Mouse (Mus musculus): Measurements from ENCODE around the gene Tmem116.
A peak's percentile ranks its signal among the peaks of the same experiment; 100 is the strongest.

The Tmem116 gene

GRCm38 (mm10) chr5:121540066-121540465 is 88.4 kb downstream of the Tmem116 start:
- no peak for DNase-seq (ENCODE audit: low read depth)

DNA sequence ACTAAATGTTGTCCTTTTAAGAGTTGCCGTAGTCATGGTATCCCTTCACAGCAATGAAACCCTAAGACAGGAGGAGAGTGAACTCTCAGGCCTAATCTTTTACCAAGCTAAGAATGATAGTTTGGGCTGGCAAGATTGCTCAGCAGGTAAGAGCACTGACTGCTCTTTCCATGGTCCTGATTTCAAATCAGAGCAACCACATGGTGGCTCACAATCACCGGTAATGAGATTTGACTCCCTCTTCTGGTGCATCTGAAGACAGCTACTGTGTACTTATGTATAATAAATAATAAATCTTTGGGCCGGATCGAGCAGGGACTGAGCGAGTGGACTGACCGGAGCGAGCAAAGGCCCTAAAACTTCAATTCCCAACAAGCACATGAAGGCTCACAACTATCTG is 89.5 kb downstream of the Tmem116 start:
- peak; percentile 61 for DNase-seq (ENCODE audit: low read depth)

GRCm38 (mm10) chr5:121543370-121543769 is 91.7 kb downstream of the Tmem116 start:
- DNase-seq (ENCODE audit: low read depth) = no peak

GRCm38 (mm10) chr5:121544910-121545792 is 93.5 kb downstream of the Tmem116 start, which contains the start of the genes Adam1a and Gm42878:
Gene Adam1a, minus strand, starts transcription at chr5:121545482.
Gene Gm42878, minus strand, starts transcription at chr5:121545482.
- peak; percentile 17 for DNase-seq (ENCODE audit: low read depth)

DNA sequence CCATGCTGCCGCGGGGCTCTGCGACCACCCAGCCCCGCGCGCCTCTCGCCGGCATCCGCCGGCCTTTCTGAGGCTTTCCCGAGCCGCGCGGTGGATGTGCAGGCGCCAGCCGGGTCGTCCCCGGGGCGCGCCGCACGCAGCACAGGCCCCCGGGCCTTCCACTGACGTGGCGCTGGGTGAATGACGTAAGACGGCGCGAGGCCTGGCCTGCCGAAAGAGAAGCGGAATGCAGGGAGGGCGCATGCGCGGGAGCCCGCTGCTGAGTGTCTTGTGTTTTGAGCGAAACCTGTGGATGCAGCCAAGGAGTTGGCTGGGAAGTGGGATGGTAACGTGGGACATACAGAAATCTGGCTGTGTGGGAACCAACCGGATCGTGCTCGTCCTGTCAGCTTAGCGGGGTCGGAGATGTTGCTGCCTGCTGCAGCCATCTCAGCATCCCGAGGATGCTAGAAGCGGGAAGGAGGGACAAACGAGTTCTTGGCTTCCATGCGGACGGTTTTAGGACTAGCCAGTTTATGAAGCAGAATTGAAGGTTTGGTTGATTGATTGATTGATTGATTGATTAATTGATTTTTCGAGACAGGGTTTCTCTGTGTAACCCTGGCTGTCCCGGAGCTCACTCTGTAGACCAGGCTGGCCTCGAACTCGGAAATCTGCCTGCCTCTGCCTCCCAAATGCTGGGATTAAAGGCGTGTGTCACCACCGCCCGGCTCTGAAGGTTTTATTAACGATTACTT is 94.3 kb downstream of the Tmem116 start, which contains the start of gene Mapkapk5:
Gene Mapkapk5 (minus strand): TSS at position 113 of the 737 bp plus-strand sequence.
- DNase-seq (ENCODE audit: low read depth) = peak; percentile 95

DNA sequence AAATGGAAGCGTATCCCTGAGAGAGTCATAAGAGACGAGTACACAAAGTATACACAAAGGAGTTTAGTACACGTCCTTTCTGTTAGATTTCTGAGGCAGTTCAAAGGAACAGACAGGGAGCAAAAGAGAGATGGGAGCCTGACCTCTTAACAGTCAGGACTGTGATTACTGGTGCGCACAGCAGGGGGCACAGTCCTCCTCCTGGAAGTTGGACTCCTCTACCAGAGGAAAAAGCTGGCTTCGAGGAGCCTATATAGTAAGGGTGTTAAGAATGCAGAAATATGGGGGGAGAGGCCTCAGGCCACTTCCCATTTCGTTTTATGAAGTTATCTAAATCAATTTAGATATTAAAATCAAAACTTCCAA is 94.8 kb downstream of the Tmem116 start:
- DNase-seq (ENCODE audit: low read depth) = peak; percentile 86

GRCm38 (mm10) chr5:121547084-121547483 is 95.4 kb downstream of the Tmem116 start:
- no peak for DNase-seq (ENCODE audit: low read depth)

DNA sequence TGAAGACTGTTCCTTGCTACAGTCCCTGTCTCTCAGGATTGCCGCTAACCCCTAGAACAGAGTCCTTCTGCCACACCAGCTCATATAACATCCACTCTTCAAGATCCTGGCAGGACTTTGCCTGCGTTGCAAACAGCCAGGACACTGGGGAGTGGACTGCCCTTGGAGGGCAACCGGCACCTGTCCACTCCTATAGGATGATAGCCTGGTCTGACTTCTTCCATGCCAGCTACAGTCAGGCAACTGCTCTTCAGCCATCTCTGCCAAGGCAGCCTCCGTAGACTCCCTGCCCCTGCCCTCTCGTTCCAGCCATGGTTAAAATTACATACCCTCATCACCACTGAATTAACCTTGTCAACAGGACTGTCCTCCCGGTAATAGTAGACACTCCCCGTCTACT is 97.5 kb downstream of the Tmem116 start:
- DNase-seq (ENCODE audit: low read depth) = no peak

GRCm38 (mm10) chr5:121562436-121562835 is 110.7 kb downstream of the Tmem116 start:
- no peak for DNase-seq (ENCODE audit: low read depth)

GRCm38 (mm10) chr5:121564468-121564895 is 112.8 kb downstream of the Tmem116 start:
- peak; percentile 89 for DNase-seq (ENCODE audit: low read depth)

- DNase-seq (ENCODE audit: low read depth) = no peak
These were observed 114.5 kb downstream of the Tmem116 start for GRCm38 (mm10) chr5:121566035-121566681.

- DNase-seq (ENCODE audit: low read depth) = no peak
These were observed 118.3 kb downstream of the Tmem116 start for GRCm38 (mm10) chr5:121569881-121570420.

GRCm38 (mm10) chr5:121570787-121571186 is 119.1 kb downstream of the Tmem116 start:
- DNase-seq (ENCODE audit: low read depth) = no peak

All from 416B (cell line).